Mouse (Mus musculus) hindbrain, embryonic 10.5 days (tissue): ENCODE measurements around the gene Chrne. TPM values are rescaled to one million over a fixed set of nuclear protein-coding genes. Genes with fewer than 3 reads are reported as not detected.

Experiments
- polyA plus RNA-seq: library from polyadenylated mRNA; unstranded; fragments of >200 nt; fragmentation: Nextera tagmentation; extraction: Ambion mirVana; gene quantifications from 2 replicates; pipeline ENCODE4 v1.2.1, GENCODE M21; 2016

Gene Chrne
- polyA plus RNA-seq, 1 experiment from 2014 or later: not detected

Other genes starting within 250 kb of the Chrne start
- 50.6 and 53.0 TPM in 2 replicates for gene Pelp1, start 209.2 kb downstream of the Chrne start, polyA plus RNA-seq
- gene Arrb2, start 186.6 kb downstream of the Chrne start, polyA plus RNA-seq: 31.1 and 32.7 TPM in 2 replicates
- gene Med11, start 167.3 kb downstream of the Chrne start, polyA plus RNA-seq: 48.3 and 49.2 TPM in 2 replicates
- 0.25 and 0.30 TPM in 2 replicates for gene Zmynd15, start 159.8 kb downstream of the Chrne start, polyA plus RNA-seq
- gene Cxcl16, start 159.2 kb downstream of the Chrne start, polyA plus RNA-seq: 0.31 and 0.41 TPM in 2 replicates
- gene Tm4sf5, start 114.0 kb downstream of the Chrne start, polyA plus RNA-seq: 0.52 TPM in 1 of 2 replicates, not detected in the other
- gene Vmo1, start 104.6 kb downstream of the Chrne start, polyA plus RNA-seq: 0.34 TPM in 1 of 2 replicates, not detected in the other
- gene Gltpd2, start 100.0 kb downstream of the Chrne start, polyA plus RNA-seq: 0.35 and 0.47 TPM in 2 replicates
- 1,108 and 1,160 TPM in 2 replicates for gene Psmb6, start 93.8 kb downstream of the Chrne start, polyA plus RNA-seq
- gene Gm40193, start 86.3 kb downstream of the Chrne start, polyA plus RNA-seq: not detected in 2 replicates
- 3.8 and 4.1 TPM in 2 replicates for gene Pld2, start 79.2 kb downstream of the Chrne start, polyA plus RNA-seq
- 12.6 and 14.6 TPM in 2 replicates for gene Mink1, start 56.3 kb downstream of the Chrne start, polyA plus RNA-seq
- gene 4930544D05Rik, start 3.4 kb downstream of the Chrne start, polyA plus RNA-seq: not detected in 2 replicates
- gene Gp1ba, start 19.9 kb upstream of the Chrne start, polyA plus RNA-seq: 0.34 and 0.80 TPM in 2 replicates
- 90.6 and 97.1 TPM in 2 replicates for gene Rnf167, start 28.0 kb upstream of the Chrne start, polyA plus RNA-seq
- 144 and 155 TPM in 2 replicates for gene Slc25a11, start 28.3 kb upstream of the Chrne start, polyA plus RNA-seq
- 1,872 and 1,874 TPM in 2 replicates for gene Pfn1, start 35.4 kb upstream of the Chrne start, polyA plus RNA-seq
- 39.3 and 53.3 TPM in 2 replicates for gene Eno3, start 38.0 kb upstream of the Chrne start, polyA plus RNA-seq
- 185 and 191 TPM in 2 replicates for gene Spag7, start 50.2 kb upstream of the Chrne start, polyA plus RNA-seq
- gene Camta2, start 68.9 kb upstream of the Chrne start, polyA plus RNA-seq: 10.8 and 11.8 TPM in 2 replicates
- 0.90 and 1.1 TPM in 2 replicates for gene Inca1, start 80.9 kb upstream of the Chrne start, polyA plus RNA-seq
- gene Kif1c, start 81.3 kb upstream of the Chrne start, polyA plus RNA-seq: 1.7 and 2.1 TPM in 2 replicates
- gene Zfp3, start 145.0 kb upstream of the Chrne start, polyA plus RNA-seq: 7.2 and 8.1 TPM in 2 replicates
- gene Scimp, start 193.4 kb upstream of the Chrne start, polyA plus RNA-seq: not detected in 2 replicates
- gene Rabep1, start 225.6 kb upstream of the Chrne start, polyA plus RNA-seq: 32.5 and 41.7 TPM in 2 replicates